Mouse (Mus musculus) gastrocnemius, postnatal 14 days (tissue): ENCODE measurements around the gene AC109138.7. TPM values are rescaled to one million over a fixed set of nuclear protein-coding genes. Genes with fewer than 3 reads are reported as not detected.
A peak's percentile ranks its signal among the peaks of the same experiment; 100 is the strongest.

Experiments
- DNase-seq: peaks from one replicate; pipeline ENCODE4 v3.0.0; 2021; ENCODE audit warnings: mixed read lengths
- intact Hi-C: fragments of 180-260 bp; cut with DNase I; formaldehyde crosslinking; loops from one replicate; pipeline ENCODE4 v1.15.1; 2025; ENCODE audit warnings: low total_unique reads
- total RNA-seq, 2 experiments: library from RNA; stranded (reverse); gene quantifications; 2 replicates each; pipeline ENCODE4 v1.2.3; 2021

Gene AC109138.7
- total RNA-seq, 2 experiments from 2014 or later: not detected

DNA sequence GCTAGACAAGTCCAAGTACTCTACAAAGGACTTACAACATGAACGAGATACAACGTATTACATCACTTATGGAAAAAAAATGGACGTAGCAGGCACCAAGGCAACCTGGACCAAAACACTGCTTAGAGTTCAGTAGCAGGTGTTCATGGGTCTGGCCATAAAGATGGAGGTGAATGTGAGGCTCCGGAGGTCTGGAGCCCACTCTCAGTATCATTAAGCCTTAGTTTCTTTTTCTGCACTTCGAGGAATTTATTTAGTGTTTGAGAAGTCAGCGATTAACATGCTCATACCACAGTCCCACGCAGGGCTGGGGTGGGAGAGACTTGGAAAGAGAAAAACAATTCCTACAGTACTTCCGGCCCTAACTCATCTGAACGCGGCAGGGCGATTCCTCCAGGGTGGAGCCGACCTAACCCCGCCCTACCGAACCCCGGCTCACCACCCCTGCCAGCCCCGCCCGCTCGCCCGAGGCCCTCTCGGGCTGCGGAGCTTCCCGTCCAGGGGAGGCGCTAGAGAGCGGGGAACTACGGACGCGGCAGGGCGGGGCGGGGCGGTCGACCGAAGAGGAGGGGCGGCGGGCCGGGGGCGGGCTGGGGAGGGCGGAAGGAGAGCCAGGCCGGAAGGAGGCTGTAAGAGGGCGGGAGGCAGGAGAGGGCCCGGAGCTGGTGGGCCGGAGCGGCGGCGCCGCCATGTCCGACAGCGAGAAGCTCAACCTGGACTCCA lies 22.5 kb upstream of the AC109138.7 start, which contains the start of gene Ppp1ca:
Gene Ppp1ca, plus strand, starts transcription at position 538 of the 723 bp plus-strand sequence.
- peak; percentile 99 for DNase-seq
- intact Hi-C loops: no loop called here

- no peak for DNase-seq
- intact Hi-C loops: no loop called here
Measured at GRCm38 (mm10) chr19:4192251-4192985, 21.7 kb upstream of the AC109138.7 start.

DNA sequence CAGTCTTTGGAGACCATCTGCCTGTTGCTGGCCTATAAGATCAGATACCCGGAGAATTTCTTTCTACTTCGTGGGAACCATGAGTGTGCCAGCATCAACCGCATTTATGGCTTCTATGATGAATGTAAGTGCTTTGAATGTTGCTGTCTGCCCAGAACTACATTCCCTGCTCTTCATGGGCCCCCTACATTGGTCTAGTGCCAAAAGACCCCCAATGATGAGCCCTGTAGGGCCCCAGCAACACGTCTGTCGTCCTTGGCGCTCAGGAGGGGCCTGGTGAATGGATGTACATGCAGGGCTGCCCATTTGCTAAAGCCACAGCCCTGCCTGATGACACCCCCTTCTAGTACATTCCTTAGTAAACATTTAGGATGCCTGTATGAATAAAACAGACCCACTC lies 21.0 kb upstream of the AC109138.7 start:
- no peak for DNase-seq
- intact Hi-C loops: no loop called here

GRCm38 (mm10) chr19:4194021-4194724 lies 20.0 kb upstream of the AC109138.7 start:
- DNase-seq: no peak
- intact Hi-C loops: no loop called here

DNA sequence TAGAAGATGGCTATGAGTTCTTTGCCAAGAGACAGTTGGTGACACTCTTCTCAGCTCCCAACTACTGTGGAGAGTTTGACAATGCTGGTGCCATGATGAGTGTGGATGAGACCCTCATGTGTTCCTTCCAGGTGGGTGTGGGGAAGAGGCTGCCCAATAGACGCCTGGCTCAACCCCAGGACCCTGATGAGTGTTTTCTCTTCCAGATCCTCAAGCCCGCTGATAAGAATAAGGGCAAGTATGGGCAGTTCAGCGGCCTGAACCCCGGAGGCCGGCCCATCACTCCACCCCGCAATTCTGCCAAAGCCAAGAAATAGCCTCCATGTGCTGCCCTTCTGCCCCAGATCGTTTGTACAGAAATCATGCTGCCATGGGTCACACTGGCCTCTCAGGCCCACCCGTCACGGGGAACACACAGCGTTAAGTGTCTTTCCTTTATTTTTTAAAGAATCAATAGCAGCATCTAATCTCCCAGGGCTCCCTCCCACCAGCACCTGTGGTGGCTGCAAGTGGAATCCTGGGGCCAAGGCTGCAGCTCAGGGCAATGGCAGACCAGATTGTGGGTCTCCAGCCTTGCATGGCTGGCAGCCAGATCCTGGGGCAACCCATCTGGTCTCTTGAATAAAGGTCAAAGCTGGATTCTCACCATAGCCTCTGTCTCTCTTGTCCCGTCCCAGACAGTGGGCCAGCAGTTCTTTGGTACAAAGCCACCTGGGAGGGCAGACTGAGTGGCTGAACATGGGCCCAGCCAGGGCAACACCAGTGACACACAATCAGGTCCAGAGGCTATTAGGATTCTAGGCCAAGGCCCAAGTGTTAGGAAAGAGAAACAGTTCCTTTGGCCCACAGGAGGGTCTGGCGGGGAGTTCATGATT lies 19.1 kb upstream of the AC109138.7 start:
- intact Hi-C loops: no loop called here
- no peak for DNase-seq

GRCm38 (mm10) chr19:4196048-4196447 lies 18.1 kb upstream of the AC109138.7 start:
- no peak for DNase-seq
- intact Hi-C loops: no loop called here

GRCm38 (mm10) chr19:4196548-4196947 lies 17.6 kb upstream of the AC109138.7 start:
- no peak for DNase-seq
- intact Hi-C loops: no loop called here

- intact Hi-C loops: no loop called here
Measured at GRCm38 (mm10) chr19:4197180-4197579, 17.0 kb upstream of the AC109138.7 start.

GRCm38 (mm10) chr19:4201291-4201909 lies 12.8 kb upstream of the AC109138.7 start, which contains the start of gene Rad9a:
Rad9a (minus strand) TSS chr19:4201662.
- intact Hi-C loops: no loop called here
- peak; percentile 96 for DNase-seq

More at GRCm38 (mm10) chr19:4197180-4197579, 17.0 kb upstream of the AC109138.7 start:
- DNase-seq: no peak

DNA sequence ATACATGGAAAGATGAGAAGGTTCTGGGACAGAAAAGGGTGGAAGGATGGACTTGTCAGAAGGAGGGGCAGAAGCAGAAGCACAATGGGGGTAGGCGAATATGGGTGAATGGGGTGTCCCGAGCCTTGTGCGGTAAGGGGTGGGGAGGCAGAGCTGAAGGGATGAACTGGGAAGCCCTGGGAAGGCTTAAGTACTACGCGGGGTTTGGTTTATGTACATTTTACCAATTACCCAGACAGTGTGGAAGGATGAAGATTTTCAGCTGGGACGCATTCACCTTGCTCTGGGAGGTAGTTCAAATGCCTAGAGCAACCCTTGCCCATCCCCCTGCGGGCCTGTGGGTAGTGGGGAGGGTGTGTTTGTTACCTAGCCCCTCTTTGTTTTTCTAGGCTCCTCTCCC lies 12.0 kb upstream of the AC109138.7 start:
- intact Hi-C loops: no loop called here
- DNase-seq: no peak

DNA sequence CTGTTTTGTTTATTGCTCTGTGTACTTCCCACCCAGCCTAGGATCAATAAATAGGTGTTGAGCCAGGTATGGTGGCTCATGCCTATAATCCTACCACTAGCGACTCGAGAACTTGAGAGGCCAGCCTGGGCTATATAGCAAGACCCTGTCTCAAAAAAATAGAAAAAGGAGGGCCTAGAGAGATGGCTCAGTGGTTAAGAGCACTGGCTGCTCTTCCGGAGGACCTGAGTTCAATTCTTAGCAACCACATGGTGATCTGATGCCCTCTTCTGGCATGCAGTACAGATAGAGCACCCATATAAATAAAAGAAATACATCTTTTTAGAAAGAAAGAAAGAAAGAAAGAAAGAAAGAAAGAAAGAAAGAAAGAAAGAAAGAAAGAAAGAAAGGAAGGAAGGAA lies 11.0 kb upstream of the AC109138.7 start:
- DNase-seq: no peak
- intact Hi-C loops: no loop called here

DNA sequence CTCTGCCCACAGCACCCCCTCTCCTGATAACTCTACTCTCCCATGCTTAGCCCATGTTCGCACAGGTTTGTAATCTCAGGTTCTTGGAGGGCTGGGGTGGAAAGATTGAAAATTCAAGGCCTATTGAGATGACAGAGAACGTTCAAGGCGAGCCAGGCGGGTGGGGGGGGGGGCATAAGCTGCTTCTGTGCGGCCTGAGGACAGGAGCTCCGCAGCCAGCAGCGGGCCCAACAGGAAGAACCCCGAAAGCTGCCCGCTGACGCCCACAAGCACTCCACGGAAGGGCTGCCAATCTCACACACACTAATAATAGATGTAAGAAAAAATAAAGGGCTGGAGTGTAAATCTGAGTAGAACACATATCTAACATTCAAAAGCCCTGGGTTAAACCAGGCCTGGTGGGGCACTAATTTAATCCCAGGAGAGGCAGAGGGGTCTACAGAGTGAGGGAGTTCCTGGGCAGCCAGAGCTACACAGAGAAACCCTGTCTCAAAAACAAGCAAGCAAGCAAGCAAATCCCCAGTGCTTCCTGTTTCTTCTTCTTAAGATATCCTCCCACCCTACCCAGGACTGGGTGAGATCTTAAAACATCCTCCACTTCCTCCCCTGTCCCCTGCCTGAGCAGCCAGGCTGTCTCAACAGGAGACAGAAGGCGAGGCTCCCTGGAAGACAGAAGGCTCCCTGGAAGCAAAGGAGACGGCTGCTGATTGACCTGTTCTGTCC lies 10.4 kb upstream of the AC109138.7 start:
- DNase-seq: no peak
- intact Hi-C loops: no loop called here

GRCm38 (mm10) chr19:4204889-4205288 lies 9.3 kb upstream of the AC109138.7 start:
- intact Hi-C loops: no loop called here
- DNase-seq: no peak

- intact Hi-C loops: no loop called here
- DNase-seq: peak; percentile 77
Measured at GRCm38 (mm10) chr19:4206971-4207370, 7.2 kb upstream of the AC109138.7 start.

GRCm38 (mm10) chr19:4208563-4208962 lies 5.6 kb upstream of the AC109138.7 start:
- intact Hi-C loops: no loop called here
- DNase-seq: no peak

- intact Hi-C loops: no loop called here
- DNase-seq: no peak
Measured at GRCm38 (mm10) chr19:4211891-4212588, 2.1 kb upstream of the AC109138.7 start.

DNA sequence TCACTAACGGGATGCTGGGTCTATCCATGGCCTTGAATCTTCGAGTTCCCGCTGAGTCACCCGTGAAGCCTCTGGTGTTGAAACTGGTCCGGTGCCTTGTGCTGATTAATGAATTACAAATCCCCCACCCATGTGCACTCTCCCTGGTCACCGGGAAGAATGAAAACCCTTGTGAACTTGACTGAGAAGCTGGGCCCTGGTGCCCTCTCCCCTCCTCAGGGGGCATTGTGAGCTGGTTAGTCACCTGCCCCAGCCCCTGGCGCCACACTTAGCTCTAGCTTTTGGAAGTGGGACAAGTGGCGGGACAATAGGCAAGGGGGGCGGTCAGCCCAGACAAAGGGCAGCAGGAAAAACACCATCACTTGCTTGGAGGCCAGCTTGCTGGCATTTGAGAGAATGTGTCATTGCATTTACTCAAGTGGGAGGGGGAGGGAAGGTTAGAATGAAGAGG lies 608 bp upstream of the AC109138.7 start:
- DNase-seq: no peak
- intact Hi-C loops: no loop called here
